In the genomic region with DNA sequence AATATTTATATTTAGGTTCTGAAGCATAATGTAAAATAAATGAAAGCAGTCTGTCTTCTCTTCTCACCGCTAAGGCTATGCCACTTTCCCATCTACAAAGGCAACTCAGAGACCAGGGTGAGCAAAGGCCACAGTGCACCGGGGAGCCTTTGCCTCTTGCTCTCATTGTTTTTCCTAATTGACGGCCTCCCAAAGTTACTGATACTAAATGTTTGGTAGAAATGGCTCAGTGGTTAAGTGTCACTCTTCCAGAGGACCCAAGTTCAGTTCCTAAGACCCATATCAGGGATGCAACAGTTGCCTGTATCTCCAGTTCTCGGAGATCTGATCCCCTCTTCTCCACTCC, we compare ENCODE assay signal across 18 mouse cellular contexts.
A peak's percentile ranks its signal among the peaks of the same experiment; 100 is the strongest.
DNase-seq lines count a peak whose midpoint lies in the region; ATAC-seq and TF ChIP-seq lines count a peak whose summit lies in the region.
"Had no signal": no experiment of that assay in that cellular context is flagged by ENCODE, and none has a peak within 500 bp of the region (broad histone marks: within the 10 kb centered on the region; RNA-seq: fewer than 3 reads in every experiment).

No protein-coding gene starts in this region.

- TF ChIP-seq EP300 in stomach, postnatal 0 days (optimal IDR thresholded peaks at IDR 0.05) = no peak

- WGBS in kidney, adult 2 months = 56% methylated on average over 4 of the region's 4 CpGs
- 55% methylated on average over 4 of the region's 4 CpGs for WGBS in kidney, embryonic 14.5 days
- WGBS in stomach, embryonic 14.5 days = 37% methylated on average over 4 of the region's 4 CpGs
- 32% methylated on average over 4 of the region's 4 CpGs for WGBS in stomach, postnatal 0 days

- DNase-seq in kidney, adult 2 months = no peak
- no peak for DNase-seq in layer of hippocampus, adult 2 months (ENCODE audit: low spot score in 2 of 2)
- no peak for DNase-seq in layer of hippocampus, adult 11-12 months (ENCODE audit: low spot score)
- no peak for DNase-seq in stomach, postnatal 0 days (ENCODE audit: low spot score)
- DNase-seq in retina, postnatal 1 day = no peak
- DNase-seq: adrenal gland, postnatal 25 days; cerebellum, adult 18-20 months; cerebellum, adult 9-11 months; cerebellum, postnatal 36 days; gastrocnemius, postnatal 14 days; heart, postnatal 14 days had no signal

- no peaks in the 10 kb centered on the region for H3K9me3 ChIP-seq in kidney, embryonic 14.5 days (ENCODE audit: control insufficient read depth, low read length)
- no peaks in the 10 kb centered on the region for H3K9me3 ChIP-seq in stomach, embryonic 14.5 days (ENCODE audit: control insufficient read depth, low read depth, low read length)
- H3K9me3 ChIP-seq in stomach, postnatal 0 days (ENCODE audit: control insufficient read depth, low read length) = no peaks in the 10 kb centered on the region
- H3K9me3 ChIP-seq: embryonic facial prominence, embryonic 13.5 days; forebrain, embryonic 13.5 days; heart, embryonic 15.5 days had no signal

- peaks cover 8% of the 10 kb centered on the region; the same call in 1 of the 2 replicates for H3K4me1 ChIP-seq in kidney, adult 2 months (ENCODE audit: control insufficient read depth, insufficient read depth, low read length)
- no peaks in the 10 kb centered on the region for H3K4me1 ChIP-seq in kidney, embryonic 14.5 days (ENCODE audit: control insufficient read depth, insufficient read depth, low read length)
- peaks cover 10% of the 10 kb centered on the region; the same call in 1 of the 2 replicates for H3K4me1 ChIP-seq in stomach, embryonic 14.5 days (ENCODE audit: control insufficient read depth, insufficient read depth, low read length)
- H3K4me1 ChIP-seq in stomach, postnatal 0 days (replicated peaks; ENCODE audit: control insufficient read depth, insufficient read depth) = no peaks in the 10 kb centered on the region
- H3K4me1 ChIP-seq: forebrain, embryonic 13.5 days; heart, embryonic 15.5 days had no signal

- H3K27ac ChIP-seq in kidney, adult 2 months (ENCODE audit: insufficient read depth, low read depth, low read length) = peak overlapping the region; percentile 60
- H3K27ac ChIP-seq in kidney, embryonic 14.5 days (ENCODE audit: low read depth, low read length) = no peak overlapping the region
- H3K27ac ChIP-seq in layer of hippocampus, adult 2 months = peak overlapping the region; percentile 33; the same call in 1 of the 2 replicates
- H3K27ac ChIP-seq in stomach, embryonic 14.5 days (ENCODE audit: low read length) = peak overlapping the region; percentile 50; the same call in 1 of the 2 replicates
- H3K27ac ChIP-seq in stomach, postnatal 0 days (replicated peaks) = no peak overlapping the region
- H3K27ac ChIP-seq: embryonic facial prominence, embryonic 13.5 days; forebrain, embryonic 13.5 days; heart, embryonic 15.5 days; hindbrain, embryonic 14.5 days had no signal

- no peak for ATAC-seq in kidney, embryonic 14.5 days (ENCODE audit: low FRiP score, low TSS enrichment)
- no peak for ATAC-seq in stomach, embryonic 14.5 days (ENCODE audit: insufficient number of reproducible peaks, insufficient read depth, low FRiP score, low read depth)
- no peak for ATAC-seq in stomach, postnatal 0 days (ENCODE audit: low FRiP score, low TSS enrichment)
- ATAC-seq: forebrain, embryonic 13.5 days; forebrain, postnatal 0 days had no signal

- TF ChIP-seq CTCF in kidney, adult 2 months (conservative IDR thresholded peaks at IDR 0.05; ENCODE audit: insufficient read depth, insufficient read length, low read depth, low read length) = no peak
- no peak for TF ChIP-seq CTCF in layer of hippocampus, adult 2 months (conservative IDR thresholded peaks at IDR 0.05)
- no peak for TF ChIP-seq CTCF in stomach, postnatal 0 days (IDR thresholded peaks at IDR 0.05; ENCODE audit: low read depth)

- TF ChIP-seq POLR2A in kidney, adult 2 months (IDR thresholded peaks at IDR 0.05; ENCODE audit: low read depth, low read length) = no peak

- H3K9ac ChIP-seq in kidney, embryonic 14.5 days (ENCODE audit: low read depth, low read length) = no peak overlapping the region
- H3K9ac ChIP-seq in stomach, embryonic 14.5 days (replicated peaks; ENCODE audit: low read depth, low read length) = no peak overlapping the region
- H3K9ac ChIP-seq in stomach, postnatal 0 days (ENCODE audit: low read length) = no peak overlapping the region
- H3K9ac ChIP-seq: embryonic facial prominence, embryonic 13.5 days; forebrain, embryonic 13.5 days; forebrain, postnatal 0 days; heart, embryonic 15.5 days; hindbrain, embryonic 14.5 days had no signal

- no peaks in the 10 kb centered on the region for H3K27me3 ChIP-seq in kidney, adult 2 months (replicated peaks; ENCODE audit: control insufficient read depth, insufficient read depth, low read length)
- H3K27me3 ChIP-seq in kidney, embryonic 14.5 days (ENCODE audit: control insufficient read depth, insufficient read depth, low read length) = no peaks in the 10 kb centered on the region
- H3K27me3 ChIP-seq in stomach, embryonic 14.5 days (ENCODE audit: control insufficient read depth, insufficient read depth, low read length) = no peaks in the 10 kb centered on the region
- no peaks in the 10 kb centered on the region for H3K27me3 ChIP-seq in stomach, postnatal 0 days (ENCODE audit: control insufficient read depth, insufficient read depth, low read length)
- H3K27me3 ChIP-seq: embryonic facial prominence, embryonic 13.5 days; forebrain, embryonic 13.5 days; heart, embryonic 15.5 days had no signal

- H3K4me2 ChIP-seq in kidney, embryonic 14.5 days (replicated peaks; ENCODE audit: low read depth, low read length) = no peak overlapping the region
- no peak overlapping the region for H3K4me2 ChIP-seq in stomach, embryonic 14.5 days (replicated peaks; ENCODE audit: low read depth, low read length)
- no peak overlapping the region for H3K4me2 ChIP-seq in stomach, postnatal 0 days (replicated peaks; ENCODE audit: low read depth)
- H3K4me2 ChIP-seq: embryonic facial prominence, embryonic 13.5 days; forebrain, embryonic 13.5 days; heart, embryonic 15.5 days; hindbrain, embryonic 14.5 days had no signal

- no peaks in the 10 kb centered on the region for H3K36me3 ChIP-seq in kidney, adult 2 months (ENCODE audit: control insufficient read depth, insufficient read depth, low read length)
- H3K36me3 ChIP-seq in kidney, embryonic 14.5 days (ENCODE audit: control insufficient read depth, insufficient read depth, low read length) = no peaks in the 10 kb centered on the region
- no peaks in the 10 kb centered on the region for H3K36me3 ChIP-seq in stomach, embryonic 14.5 days (ENCODE audit: control insufficient read depth, insufficient read depth, low read length)
- no peaks in the 10 kb centered on the region for H3K36me3 ChIP-seq in stomach, postnatal 0 days (ENCODE audit: control insufficient read depth, insufficient read depth, low read length)
- H3K36me3 ChIP-seq: embryonic facial prominence, embryonic 13.5 days; heart, embryonic 15.5 days had no signal

- H3K4me3 ChIP-seq in kidney, adult 2 months (ENCODE audit: insufficient read depth, low read depth, low read length) = no peak overlapping the region
- H3K4me3 ChIP-seq in kidney, embryonic 14.5 days (ENCODE audit: low read length) = no peak overlapping the region
- H3K4me3 ChIP-seq in layer of hippocampus, adult 2 months = no peak overlapping the region
- H3K4me3 ChIP-seq in stomach, embryonic 14.5 days (ENCODE audit: low read depth, low read length) = no peak overlapping the region
- no peak overlapping the region for H3K4me3 ChIP-seq in stomach, postnatal 0 days (ENCODE audit: low read depth, low read length)
- H3K4me3 ChIP-seq: embryonic facial prominence, embryonic 13.5 days; forebrain, embryonic 13.5 days; heart, embryonic 15.5 days had no signal

Comparison
In these comparisons a context has a peak if more than half of its experiments do, and no peak if none do; other contexts are left out.
1. H3K27ac ChIP-seq: peak in kidney, adult 2 months (single experiment), layer of hippocampus, adult 2 months (single experiment) and stomach, embryonic 14.5 days (single experiment); none in kidney, embryonic 14.5 days (single experiment) and stomach, postnatal 0 days (single experiment).